Mouse (Mus musculus) heart, embryonic 14.5 days (tissue): Measurements from ENCODE around the gene Gosr2. TPM values are rescaled to one million over a fixed set of nuclear protein-coding genes. Genes with fewer than 3 reads are reported as not detected.

Experiments
- ATAC-seq: fragments of 200-750 bp; cut with Nextera tagmentation; 2 replicates; pipeline ENCODE4 v1.8.0; 2017; ENCODE audit warnings: low read depth, moderate TSS enrichment; ENCODE audit not compliant: insufficient number of reproducible peaks, insufficient read depth, low FRiP score
- H3K27ac ChIP-seq, 2 experiments: fragments of 200-500 bp in 1 of 2; fragments of 300-500 bp in 1 of 2; sonication (generic) in 1 of 2; replicated peaks in 1 of 2; 2 replicates each; pipeline ENCODE4 v1.5.1; 2012 to 2014; ENCODE audit warnings: low read depth in 2 of 2, low read length in 2 of 2, control low read depth in 1 of 2, mild to moderate bottlenecking in 1 of 2, mixed read lengths in 1 of 2; ENCODE audit not compliant: control insufficient read depth in 1 of 2, insufficient read depth in 1 of 2
- H3K27me3 ChIP-seq: fragments of 300-500 bp; sonication (generic); 2 replicates; pipeline ENCODE4 v1.6.1; 2014; ENCODE audit warnings: mild to moderate bottlenecking, low read length, control low read depth; ENCODE audit not compliant: control insufficient read depth, insufficient read depth
- H3K36me3 ChIP-seq: fragments of 300-500 bp; sonication (generic); 2 replicates; pipeline ENCODE4 v1.6.1; 2014; ENCODE audit warnings: mild to moderate bottlenecking, control low read depth, low read length, mixed read lengths; ENCODE audit not compliant: control insufficient read depth, insufficient read depth
- H3K4me1 ChIP-seq, 2 experiments: fragments of 200-500 bp in 1 of 2; fragments of 300-500 bp in 1 of 2; sonication (generic) in 1 of 2; 2 replicates each; pipeline ENCODE4 v1.6.1; 2012 to 2014; ENCODE audit warnings: low read length in 2 of 2, control low read depth in 1 of 2, mixed read lengths in 1 of 2; ENCODE audit not compliant: control insufficient read depth in 2 of 2, insufficient read depth in 2 of 2
- H3K4me2 ChIP-seq: fragments of 300-500 bp; sonication (generic); 2 replicates; pipeline ENCODE4 v1.6.1; 2014; ENCODE audit warnings: mild to moderate bottlenecking, low read length
- H3K4me3 ChIP-seq, 2 experiments: fragments of 200-500 bp in 1 of 2; fragments of 300-500 bp in 1 of 2; sonication (generic) in 1 of 2; 2 replicates each; pipeline ENCODE4 v1.5.1; 2012 to 2014; ENCODE audit warnings: low read length in 2 of 2, mild to moderate bottlenecking in 2 of 2, control low read depth in 1 of 2, low read depth in 1 of 2, moderate library complexity in 1 of 2; ENCODE audit not compliant: control insufficient read depth in 1 of 2, insufficient read depth in 1 of 2
- H3K9ac ChIP-seq: fragments of 300-500 bp; sonication (generic); 2 replicates; pipeline ENCODE4 v1.6.1; 2014; ENCODE audit warnings: mild to moderate bottlenecking, low read length
- H3K9me3 ChIP-seq: fragments of 300-500 bp; sonication (generic); 2 replicates; pipeline ENCODE4 v1.6.1; 2016; ENCODE audit warnings: low read length, control low read depth; ENCODE audit not compliant: control insufficient read depth
- WGBS: fragments of 180-500 bp; shearing (Covaris S2); extraction: QIAGEN DNeasy Blood & Tissue Kit; methylation state at CpG from one replicate; pipeline ENCODE4 v1.1.7; 2014; 5-methylcytosine and 5-hydroxymethylcytosine counted together
- polyA plus RNA-seq: library from polyadenylated mRNA; unstranded; fragments of >200 nt; fragmentation: Nextera tagmentation; extraction: Ambion mirVana; gene quantifications from 2 replicates; pipeline ENCODE4 v1.2.1, GENCODE M21; 2014

The Gosr2 gene
- polyA plus RNA-seq, 1 experiment from 2014 or later, result 60.4 TPM

DNA sequence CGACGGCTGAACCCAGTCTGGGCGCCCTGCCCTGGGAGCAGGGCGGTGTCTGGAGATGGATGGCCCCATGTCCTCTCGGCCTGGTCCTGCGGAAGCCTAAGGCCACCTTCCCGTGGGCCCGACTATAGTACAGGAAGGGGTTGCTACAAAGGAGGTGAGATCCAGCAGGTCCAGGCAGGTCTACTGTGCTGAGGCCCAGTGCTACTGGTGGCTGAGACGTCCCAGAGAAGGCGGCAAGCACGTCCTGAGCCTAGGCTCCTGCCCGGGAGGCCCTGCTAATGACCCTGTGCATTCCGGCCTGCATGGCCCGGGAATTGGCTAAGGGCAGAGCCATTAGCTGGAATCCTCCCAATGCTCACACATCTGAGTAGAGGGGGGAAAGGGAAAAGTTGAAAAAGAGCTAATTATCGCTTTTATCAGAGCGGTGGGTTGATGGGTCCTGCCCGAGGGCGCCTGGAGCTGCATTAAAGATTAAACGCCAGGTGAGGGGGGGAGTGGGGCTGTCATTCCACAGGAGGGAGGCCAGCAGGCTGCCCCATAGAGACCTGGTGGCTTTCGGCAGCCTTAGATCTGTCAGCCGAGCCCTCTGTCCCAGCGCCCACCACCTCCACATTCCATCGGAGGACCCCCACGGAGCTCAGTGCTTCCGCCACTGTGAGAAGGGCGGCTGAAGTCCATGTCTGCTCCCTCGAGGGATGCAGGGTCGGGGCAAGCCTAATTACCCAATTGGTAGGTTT, 14.3 kb upstream of the Gosr2 start:
- Histone ChIP-seq H3K9me3 (no peaks in the 10 kb centered on the region), H3K36me3 (no peaks in the 10 kb centered on the region), H3K4me2 (no peak overlapping the region), H3K9ac (no peak overlapping the region), H3K27ac (no peak overlapping the region), H3K27me3 (no peaks in the 10 kb centered on the region), H3K4me1 (no peaks in the 10 kb centered on the region), H3K4me3 (no peak overlapping the region)
- WGBS, result 49% methylated on average over 28 of the region's 28 CpGs
- no peak for ATAC-seq

- Histone ChIP-seq H3K36me3 (no peaks in the 10 kb centered on the region), H3K27me3 (no peaks in the 10 kb centered on the region), H3K27ac (no peak overlapping the region), H3K9me3 (no peaks in the 10 kb centered on the region), H3K4me3 (no peak overlapping the region), H3K4me2 (no peak overlapping the region), H3K4me1 (no peaks in the 10 kb centered on the region), H3K9ac (no peak overlapping the region)
- 71% methylated on average over 1 of the region's 1 CpGs for WGBS
- ATAC-seq, result no peak
Measured at GRCm38 (mm10) chr11:103709982-103710381, 12.3 kb upstream of the Gosr2 start.

DNA sequence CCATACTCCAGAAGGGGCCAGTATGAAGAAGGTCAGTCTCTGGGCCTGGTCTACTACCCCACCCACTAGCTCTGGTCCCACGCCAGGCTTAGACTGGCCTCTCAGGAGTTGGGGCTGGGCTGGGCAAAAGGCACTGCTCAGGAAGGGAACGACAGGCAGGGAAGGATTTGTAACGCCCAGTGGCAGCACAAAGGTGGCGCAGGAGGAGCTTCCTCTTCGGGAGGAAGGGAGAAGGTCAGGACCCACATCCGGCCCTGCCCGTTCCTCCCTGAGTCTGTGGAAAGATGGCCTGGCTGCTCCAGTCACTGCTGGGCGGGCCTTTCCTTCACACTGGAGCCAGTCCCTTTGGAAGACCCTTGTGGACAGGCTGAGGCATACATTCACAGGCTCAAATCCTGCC, 9.3 kb upstream of the Gosr2 start:
- Histone ChIP-seq H3K27me3 (no peaks in the 10 kb centered on the region), H3K4me1 (no peaks in the 10 kb centered on the region), H3K36me3 (no peaks in the 10 kb centered on the region), H3K27ac (peak overlapping the region; percentile 33 to 53; a peak in 3 of 4 replicates), H3K9ac (no peak overlapping the region), H3K4me2 (no peak overlapping the region), H3K4me3 (no peak overlapping the region), H3K9me3 (no peaks in the 10 kb centered on the region)
- WGBS, result 40% methylated on average over 8 of the region's 8 CpGs
- ATAC-seq, result peak; percentile 79

DNA sequence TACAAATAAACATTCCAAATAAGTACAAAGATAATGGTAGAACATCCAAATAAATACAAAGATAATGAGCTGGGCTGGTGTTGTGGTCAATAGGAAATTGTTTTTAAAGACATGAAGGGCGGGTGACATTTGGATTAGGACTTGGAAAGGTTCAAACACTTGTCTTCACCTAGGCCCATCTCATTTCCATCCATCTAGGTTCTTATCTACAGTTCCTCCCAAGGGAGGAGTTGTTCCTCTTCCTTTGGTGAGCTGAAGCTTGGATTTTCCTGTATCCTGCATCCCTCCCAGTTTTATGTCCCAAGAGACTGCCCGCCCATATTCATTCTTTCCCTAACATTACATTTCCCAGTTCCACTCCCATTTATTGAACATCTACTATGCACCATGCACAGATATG, 528 bp upstream of the Gosr2 start:
- WGBS, result 61% methylated on average over 2 of the region's 2 CpGs
- H3K4me3 ChIP-seq, result peak overlapping the region; percentile 84 to 95; a peak in 3 of 4 replicates
- H3K9me3 ChIP-seq, result no peaks in the 10 kb centered on the region
- H3K4me1 ChIP-seq, result peaks cover 0 to 7% of the 10 kb centered on the region in 2 experiments; a peak in 1 of 4 replicates
- peak overlapping the region; percentile 80 for H3K4me2 ChIP-seq
- H3K36me3 ChIP-seq, result peaks cover 7% of the 10 kb centered on the region
- no peak for ATAC-seq
- H3K27me3 ChIP-seq, result no peaks in the 10 kb centered on the region
- peak overlapping the region; percentile 99 to 100 for H3K27ac ChIP-seq
- H3K9ac ChIP-seq, result peak overlapping the region; percentile 92

GRCm38 (mm10) chr11:103696851-103697564, 690 bp downstream of the Gosr2 start:
- WGBS, result 2% methylated on average over 18 of the region's 18 CpGs

GRCm38 (mm10) chr11:103693241-103693640, 4.5 kb downstream of the Gosr2 start:
- 26% methylated on average over 1 of the region's 1 CpGs for WGBS
- no peak overlapping the region for H3K4me3 ChIP-seq
- H3K27me3 ChIP-seq, result no peaks in the 10 kb centered on the region
- no peak overlapping the region for H3K27ac ChIP-seq
- no peak overlapping the region for H3K9ac ChIP-seq
- H3K4me1 ChIP-seq, result peaks cover 21 to 38% of the 10 kb centered on the region in 2 experiments
- H3K9me3 ChIP-seq, result no peaks in the 10 kb centered on the region
- peaks cover 14% of the 10 kb centered on the region for H3K36me3 ChIP-seq
- no peak overlapping the region for H3K4me2 ChIP-seq
- ATAC-seq, result no peak

More at GRCm38 (mm10) chr11:103696851-103697564, 690 bp downstream of the Gosr2 start:
- Histone ChIP-seq H3K36me3 (peaks cover 7% of the 10 kb centered on the region), H3K27ac (peak overlapping the region; percentile 99 to 100), H3K4me3 (peak overlapping the region; percentile 84 to 95), H3K4me1 (peaks cover 0 to 8% of the 10 kb centered on the region in 2 experiments; a peak in 1 of 4 replicates), H3K9ac (peak overlapping the region; percentile 92), H3K27me3 (no peaks in the 10 kb centered on the region), H3K9me3 (no peaks in the 10 kb centered on the region), H3K4me2 (peak overlapping the region; percentile 80)
- ATAC-seq, result peak; percentile 38; the same call in 1 of the 2 replicates

GRCm38 (mm10) chr11:103691036-103691435, 6.7 kb downstream of the Gosr2 start:
- WGBS, result 26% methylated on average over 1 of the region's 1 CpGs
- Histone ChIP-seq H3K9ac (no peak overlapping the region), H3K27ac (no peak overlapping the region), H3K9me3 (no peaks in the 10 kb centered on the region), H3K4me3 (no peak overlapping the region), H3K4me1 (peaks cover 24 to 53% of the 10 kb centered on the region in 2 experiments), H3K4me2 (no peak overlapping the region), H3K27me3 (no peaks in the 10 kb centered on the region), H3K36me3 (peaks cover 32% of the 10 kb centered on the region)
- ATAC-seq, result no peak
